Mouse (Mus musculus) hematopoietic stem cell, adult 5-6 weeks (primary cell): ENCODE measurements around the gene Map4k5. TPM values are rescaled to one million over a fixed set of nuclear protein-coding genes. Genes with fewer than 3 reads are reported as not detected.

Experiments used
- ATAC-seq, 2 experiments: fragments of 125-278 bp in 1 of 2; replicated peaks in 1 of 2; 2 replicates each; pipeline ENCODE4 v1.8.0; 2016 to 2017; ENCODE audit warnings: inconsistent platforms in 2 of 2, mild to moderate bottlenecking in 2 of 2, moderate number of reproducible peaks in 2 of 2, low read depth in 1 of 2, moderate TSS enrichment in 1 of 2; ENCODE audit not compliant: low FRiP score in 2 of 2, poor library complexity in 2 of 2, severe bottlenecking in 2 of 2, insufficient read depth in 1 of 2, low TSS enrichment in 1 of 2
- total RNA-seq: library from RNA; stranded (forward); fragments of 172-1452, 232-1000 nt; gene quantifications from 2 replicates; pipeline ENCODE4 v1.2.3, GENCODE M21; 2017

Gene Map4k5
- total RNA-seq, 1 experiment from 2014 or later: 49.8 TPM

GRCm38 (mm10) chr12:69811976-69812375 is 81.0 kb downstream of the Map4k5 start:
- ATAC-seq: no peak

- ATAC-seq: no peak
Observed at GRCm38 (mm10) chr12:69809439-69809838, 83.6 kb downstream of the Map4k5 start.

DNA sequence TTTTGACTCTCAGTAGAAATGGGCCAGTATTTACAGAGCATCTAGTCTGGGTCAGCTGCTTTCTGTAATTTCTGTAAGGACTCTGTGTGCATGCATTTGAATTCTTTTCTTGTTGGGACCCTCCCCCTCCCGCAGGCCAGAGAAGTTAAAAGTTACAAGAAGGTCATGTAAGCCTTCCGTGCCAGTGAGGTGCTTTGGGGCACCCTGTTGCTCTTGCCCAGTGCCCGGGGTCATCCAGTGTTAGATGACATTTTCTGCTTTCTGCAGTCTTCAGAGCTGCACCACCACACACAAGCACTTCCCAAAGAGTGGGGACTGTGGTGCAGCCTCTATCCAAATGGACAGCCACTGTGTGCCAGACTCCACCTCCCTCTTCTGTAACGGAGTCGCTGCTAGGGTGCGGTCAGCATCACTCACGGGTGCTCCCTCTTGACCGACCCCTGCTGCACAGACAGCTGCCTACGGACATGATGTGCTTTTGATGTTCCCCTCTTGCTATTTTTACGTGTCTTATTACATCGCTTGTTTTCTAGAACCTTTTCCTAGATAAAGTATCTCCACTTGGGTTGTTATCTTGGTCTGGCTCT is 85.5 kb downstream of the Map4k5 start:
- ATAC-seq: no peak

- ATAC-seq: no peak
Observed at GRCm38 (mm10) chr12:69805148-69805547, 87.9 kb downstream of the Map4k5 start.

- no peak for ATAC-seq
Observed at GRCm38 (mm10) chr12:69804393-69805070, 88.5 kb downstream of the Map4k5 start.

DNA sequence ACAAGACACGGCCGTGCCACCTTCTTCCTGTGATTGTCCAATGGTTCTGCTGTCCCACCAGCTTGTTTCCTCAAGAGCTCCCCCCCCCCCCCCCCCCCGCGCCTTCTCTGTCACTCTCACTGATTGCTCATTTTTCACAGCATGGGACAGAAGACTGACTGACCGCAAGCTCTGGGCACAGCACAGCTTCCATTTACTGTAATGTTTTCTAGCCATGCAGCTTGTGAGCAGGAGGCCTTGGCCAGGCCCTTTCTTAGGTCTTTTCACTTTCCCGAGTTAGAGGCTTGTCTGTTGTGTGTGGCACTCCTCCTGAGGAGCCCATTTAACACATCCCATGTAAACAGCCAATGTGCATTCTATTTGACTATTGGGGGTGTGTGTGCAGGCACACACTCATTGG is 89.8 kb downstream of the Map4k5 start:
- no peak for ATAC-seq

DNA sequence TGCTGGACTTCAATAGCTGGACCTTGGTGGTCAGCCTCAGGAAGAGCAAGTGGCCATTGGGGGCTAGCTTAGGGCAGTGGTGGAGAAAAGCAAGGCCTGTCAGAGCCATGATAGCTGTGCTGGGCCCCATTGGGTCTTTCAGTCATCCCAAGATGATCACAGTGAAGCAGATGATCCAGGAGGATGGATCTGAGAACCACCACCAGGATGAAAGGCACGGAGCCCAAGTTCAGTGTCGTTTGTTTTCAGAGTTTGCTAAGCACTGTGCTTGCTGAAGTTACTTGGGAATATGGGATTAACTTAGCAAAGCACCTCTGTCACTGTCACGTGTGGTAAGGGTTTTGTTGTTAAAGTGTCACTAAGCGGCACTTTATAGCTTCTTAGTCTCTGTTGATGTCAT is 92.4 kb downstream of the Map4k5 start:
- ATAC-seq: no peak

GRCm38 (mm10) chr12:69796311-69796710 is 96.7 kb downstream of the Map4k5 start:
- ATAC-seq: no peak

DNA sequence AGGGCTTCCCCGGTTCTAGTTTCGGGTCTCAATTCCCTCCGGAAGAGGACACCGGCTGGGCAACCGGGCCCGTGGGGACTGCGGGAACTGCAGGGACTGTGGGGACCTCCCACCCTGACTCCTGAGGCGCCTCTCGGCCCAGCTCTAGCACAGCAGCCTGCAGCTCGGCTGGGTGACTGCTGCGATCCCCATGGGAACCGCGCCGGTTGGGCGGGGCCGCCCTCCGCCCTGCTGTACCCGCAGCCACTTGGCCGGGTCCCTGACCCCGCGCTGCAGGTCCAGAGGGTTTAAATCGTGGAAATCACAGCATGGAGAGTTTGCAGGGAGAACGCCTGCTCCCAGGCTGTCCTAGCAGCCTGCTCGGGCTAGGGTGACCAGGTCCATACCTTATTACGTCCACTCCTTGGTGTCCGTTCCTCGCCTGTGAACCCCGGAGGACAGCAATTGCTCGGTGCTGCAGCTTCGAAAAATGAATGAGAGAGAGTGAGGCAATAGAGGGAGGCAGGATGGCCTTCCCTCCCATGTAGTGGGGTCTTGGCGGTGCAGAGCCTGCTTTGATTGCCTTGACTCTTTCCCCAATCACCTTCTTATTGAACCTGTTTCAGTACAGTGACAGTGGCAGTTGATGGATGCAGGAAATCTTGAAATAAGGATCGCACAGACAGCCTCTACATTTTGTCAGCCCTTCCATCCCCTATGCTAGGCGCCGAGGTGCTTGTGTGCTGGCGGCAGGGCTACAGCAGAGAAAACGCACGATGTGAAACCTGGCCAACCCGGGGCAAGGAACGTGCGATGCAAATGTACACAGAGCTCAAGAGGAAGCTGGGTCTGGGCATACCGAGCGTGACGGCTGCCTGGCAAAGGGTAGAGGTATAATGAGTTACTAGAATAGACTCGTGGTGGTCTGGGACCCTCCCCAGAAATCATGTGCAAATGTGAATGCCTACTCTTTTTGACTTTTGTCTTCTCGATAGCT is 102.2 kb downstream of the Map4k5 start, which contains the start of gene Cdkl1:
Cdkl1 (minus strand) TSS at position 738 of the 976 bp plus-strand sequence.
- ATAC-seq: peak; percentile 90 to 91

- ATAC-seq: no peak
Observed at GRCm38 (mm10) chr12:69789766-69790529, 103.1 kb downstream of the Map4k5 start.

DNA sequence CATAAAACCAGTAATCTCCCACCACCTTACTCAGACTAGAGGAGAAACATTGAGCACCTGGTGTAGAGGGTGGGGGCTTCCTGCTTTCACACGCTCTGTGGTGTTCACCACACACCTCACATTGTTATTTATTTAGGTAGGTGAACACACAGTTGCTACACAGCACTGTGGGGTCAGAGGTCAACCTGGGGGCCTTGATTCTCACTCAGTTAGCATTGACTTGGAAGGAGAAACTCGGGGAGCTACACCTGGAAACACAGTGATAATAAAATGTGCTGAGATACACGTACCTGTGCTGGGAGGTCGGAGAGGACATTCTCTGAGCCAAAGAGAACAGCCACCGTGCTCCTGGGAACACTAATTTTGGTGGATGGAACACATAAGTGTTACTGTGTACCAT is 104.6 kb downstream of the Map4k5 start:
- ATAC-seq: no peak

- ATAC-seq: no peak
Observed at GRCm38 (mm10) chr12:69785471-69785870, 107.5 kb downstream of the Map4k5 start.

DNA sequence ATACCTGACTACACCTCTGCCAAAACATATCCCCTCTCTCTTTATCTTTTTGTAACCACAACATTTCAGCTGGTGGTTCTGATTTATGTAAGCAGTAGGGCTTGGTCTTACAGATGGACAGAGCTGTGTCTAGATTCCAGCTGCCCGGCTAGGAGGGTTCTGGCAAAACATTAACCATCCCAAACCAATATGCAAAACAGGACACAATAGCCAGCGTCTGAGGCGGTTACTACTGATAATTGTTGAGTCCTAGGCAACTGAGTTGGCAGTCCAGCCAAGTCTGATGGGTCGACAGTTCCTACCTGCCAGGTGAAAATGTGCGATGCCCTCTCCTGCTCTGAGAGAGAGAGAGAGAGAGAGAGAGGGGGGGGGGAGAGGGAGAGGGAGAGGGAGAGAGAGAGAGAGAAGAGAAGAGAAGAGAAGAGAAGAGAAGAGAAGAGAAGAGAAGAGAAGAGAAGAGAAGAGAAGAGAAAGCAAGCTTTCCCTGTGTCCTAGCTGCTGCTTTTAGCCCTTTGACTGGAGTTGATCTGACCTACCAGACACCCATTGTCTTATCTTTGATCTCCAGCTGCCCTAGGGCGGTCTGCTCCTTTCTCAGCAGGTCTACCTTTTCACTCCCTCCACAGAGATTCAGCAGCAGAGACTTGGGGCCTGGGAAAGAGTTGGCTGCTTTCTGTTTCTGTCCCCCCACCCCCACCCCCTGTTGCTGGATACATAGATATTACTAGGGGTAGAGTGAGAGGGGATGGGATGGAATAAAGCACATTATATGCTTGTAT is 109.6 kb downstream of the Map4k5 start:
- no peak for ATAC-seq

- no peak for ATAC-seq
Observed at GRCm38 (mm10) chr12:69781935-69782650, 110.9 kb downstream of the Map4k5 start.

DNA sequence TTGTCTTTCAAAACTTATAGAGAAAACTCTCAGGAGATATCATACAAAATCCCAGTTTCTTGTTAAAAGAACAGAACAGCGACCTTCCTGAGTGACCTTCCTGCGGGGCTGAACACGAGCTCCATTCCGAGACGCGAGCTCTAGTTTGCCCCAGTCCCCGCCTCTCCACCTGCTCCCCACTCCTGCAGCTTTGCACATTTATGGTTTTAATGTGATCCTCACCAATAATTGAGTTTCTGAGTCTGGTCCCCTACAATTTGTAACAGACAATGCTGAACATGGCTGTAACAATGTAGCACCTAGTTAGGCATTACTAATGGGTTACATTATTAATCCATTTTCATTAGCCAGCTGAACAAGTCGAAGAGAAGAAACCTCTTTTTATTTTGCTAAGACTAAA is 111.5 kb downstream of the Map4k5 start:
- no peak for ATAC-seq

GRCm38 (mm10) chr12:69777957-69778356 is 115.0 kb downstream of the Map4k5 start:
- no peak for ATAC-seq
